Mouse (Mus musculus): Measurements from ENCODE around the gene Zfp748.

- no peak for TF ChIP-seq CTCF (IDR thresholded peaks at IDR 0.05; ENCODE audit: control insufficient read depth, insufficient read depth, insufficient replicate concordance, low read depth, low read length)
- TF ChIP-seq POLR2A (IDR thresholded peaks at IDR 0.05; ENCODE audit: control insufficient read depth, low read depth, low read length), result no peak
Measured at GRCm38 (mm10) chr13:67495631-67496030, 58.0 kb downstream of the Zfp748 start.
